Mouse (Mus musculus) testis, adult 2 months (tissue): ENCODE measurements around the gene Rab14. TPM values are rescaled to one million over a fixed set of nuclear protein-coding genes. Genes with fewer than 3 reads are reported as not detected.

Experiments
- H3K27ac ChIP-seq: fragments of 200-500 bp; 2 replicates; pipeline ENCODE4 v1.5.1; 2012; ENCODE audit warnings: low read depth, low read length; ENCODE audit not compliant: control insufficient read depth, insufficient read depth
- H3K27me3 ChIP-seq: fragments of 200-500 bp; 2 replicates; pipeline ENCODE4 v1.6.1; 2012; ENCODE audit warnings: mild to moderate bottlenecking, low read length, moderate library complexity; ENCODE audit not compliant: control insufficient read depth, insufficient read depth
- H3K36me3 ChIP-seq: fragments of 200-500 bp; 2 replicates; pipeline ENCODE4 v1.6.1; 2012; ENCODE audit warnings: mild to moderate bottlenecking, low read length; ENCODE audit not compliant: control insufficient read depth, insufficient read depth
- H3K4me1 ChIP-seq: fragments of 200-500 bp; 2 replicates; pipeline ENCODE4 v1.6.1; 2012; ENCODE audit warnings: low read length; ENCODE audit not compliant: control insufficient read depth, insufficient read depth
- H3K4me3 ChIP-seq: fragments of 200-500 bp; 2 replicates; pipeline ENCODE4 v1.5.1; 2012; ENCODE audit warnings: low read depth, mild to moderate bottlenecking, low read length, moderate library complexity, mixed read lengths; ENCODE audit not compliant: control insufficient read depth
- CTCF ChIP-seq: fragments of 200-500 bp; IDR thresholded peaks from 2 replicates; pipeline ENCODE4 v1.5.1; 2012; ENCODE audit warnings: low read depth, mild to moderate bottlenecking, inconsistent platforms, low read length, moderate library complexity; ENCODE audit not compliant: control insufficient read depth, insufficient read depth, insufficient replicate concordance
- POLR2A ChIP-seq: fragments of 200-500 bp; IDR thresholded peaks from 2 replicates; pipeline ENCODE4 v1.6.1; 2012; ENCODE audit warnings: low read depth, mild to moderate bottlenecking, inconsistent platforms, low read length, moderate library complexity; ENCODE audit not compliant: control insufficient read depth
- polyA plus RNA-seq: library from polyadenylated mRNA; depleted of rRNA; stranded (reverse); fragments of >200 nt; gene quantifications from 2 replicates; pipeline ENCODE4 v1.2.3, GENCODE M21; 2012

The Rab14 gene
- polyA plus RNA-seq, 1 experiment, result 20.1 TPM

GRCm38 (mm10) chr2:35230215-35230614 lies 29.3 kb upstream of the Rab14 start:
- no peak overlapping the region; the same call in 1 of the 2 replicates for H3K4me3 ChIP-seq
- H3K27ac ChIP-seq, result no peak overlapping the region
- H3K4me1 ChIP-seq, result no peaks in the 10 kb centered on the region; the same call in 1 of the 2 replicates
- H3K27me3 ChIP-seq, result no peaks in the 10 kb centered on the region
- no peak for TF ChIP-seq CTCF
- TF ChIP-seq POLR2A, result no peak
- peaks cover 1% of the 10 kb centered on the region; the same call in 1 of the 2 replicates for H3K36me3 ChIP-seq

GRCm38 (mm10) chr2:35228145-35228544 lies 27.2 kb upstream of the Rab14 start:
- H3K4me1 ChIP-seq, result peaks cover 4% of the 10 kb centered on the region
- no peak for TF ChIP-seq POLR2A
- no peak for TF ChIP-seq CTCF
- no peak overlapping the region for H3K27ac ChIP-seq
- no peaks in the 10 kb centered on the region for H3K27me3 ChIP-seq
- no peak overlapping the region for H3K4me3 ChIP-seq
- peaks cover 1% of the 10 kb centered on the region; the same call in 1 of the 2 replicates for H3K36me3 ChIP-seq

- peak overlapping the region; percentile 92 for H3K4me3 ChIP-seq
- peak; percentile 91; the same call in 1 of the 2 replicates for TF ChIP-seq POLR2A
- TF ChIP-seq CTCF, result no peak
- no peaks in the 10 kb centered on the region for H3K27me3 ChIP-seq
- peaks cover 1% of the 10 kb centered on the region; the same call in 1 of the 2 replicates for H3K36me3 ChIP-seq
- peak overlapping the region; percentile 61 for H3K27ac ChIP-seq
- peaks cover 4% of the 10 kb centered on the region for H3K4me1 ChIP-seq
Observed at GRCm38 (mm10) chr2:35224285-35224684, 23.4 kb upstream of the Rab14 start.

- TF ChIP-seq POLR2A (no peak), CTCF (no peak)
- H3K4me3 ChIP-seq, result no peak overlapping the region
- peaks cover 4% of the 10 kb centered on the region for H3K4me1 ChIP-seq
- H3K27ac ChIP-seq, result no peak overlapping the region
- no peaks in the 10 kb centered on the region for H3K27me3 ChIP-seq
- peaks cover 1% of the 10 kb centered on the region; the same call in 1 of the 2 replicates for H3K36me3 ChIP-seq
Observed at GRCm38 (mm10) chr2:35222822-35223391, 22.0 kb upstream of the Rab14 start.

- Histone ChIP-seq H3K27me3 (no peaks in the 10 kb centered on the region), H3K4me3 (no peak overlapping the region), H3K27ac (no peak overlapping the region), H3K4me1 (peaks cover 10% of the 10 kb centered on the region), H3K36me3 (no peaks in the 10 kb centered on the region)
- TF ChIP-seq CTCF (no peak), POLR2A (no peak)
Observed at GRCm38 (mm10) chr2:35218736-35219135, 17.8 kb upstream of the Rab14 start.

- TF ChIP-seq CTCF (no peak), POLR2A (no peak)
- Histone ChIP-seq H3K4me1 (peaks cover 11% of the 10 kb centered on the region), H3K27ac (no peak overlapping the region), H3K36me3 (no peaks in the 10 kb centered on the region), H3K4me3 (no peak overlapping the region), H3K27me3 (no peaks in the 10 kb centered on the region)
Observed at GRCm38 (mm10) chr2:35216701-35217100, 15.8 kb upstream of the Rab14 start.

- Histone ChIP-seq H3K4me1 (peaks cover 11% of the 10 kb centered on the region), H3K36me3 (no peaks in the 10 kb centered on the region), H3K4me3 (no peak overlapping the region), H3K27ac (no peak overlapping the region), H3K27me3 (no peaks in the 10 kb centered on the region)
- TF ChIP-seq CTCF, result no peak
- TF ChIP-seq POLR2A, result no peak
Observed at GRCm38 (mm10) chr2:35215363-35215762, 14.4 kb upstream of the Rab14 start.
